9 mouse cellular contexts compared by ENCODE assay signal in the genomic region with DNA sequence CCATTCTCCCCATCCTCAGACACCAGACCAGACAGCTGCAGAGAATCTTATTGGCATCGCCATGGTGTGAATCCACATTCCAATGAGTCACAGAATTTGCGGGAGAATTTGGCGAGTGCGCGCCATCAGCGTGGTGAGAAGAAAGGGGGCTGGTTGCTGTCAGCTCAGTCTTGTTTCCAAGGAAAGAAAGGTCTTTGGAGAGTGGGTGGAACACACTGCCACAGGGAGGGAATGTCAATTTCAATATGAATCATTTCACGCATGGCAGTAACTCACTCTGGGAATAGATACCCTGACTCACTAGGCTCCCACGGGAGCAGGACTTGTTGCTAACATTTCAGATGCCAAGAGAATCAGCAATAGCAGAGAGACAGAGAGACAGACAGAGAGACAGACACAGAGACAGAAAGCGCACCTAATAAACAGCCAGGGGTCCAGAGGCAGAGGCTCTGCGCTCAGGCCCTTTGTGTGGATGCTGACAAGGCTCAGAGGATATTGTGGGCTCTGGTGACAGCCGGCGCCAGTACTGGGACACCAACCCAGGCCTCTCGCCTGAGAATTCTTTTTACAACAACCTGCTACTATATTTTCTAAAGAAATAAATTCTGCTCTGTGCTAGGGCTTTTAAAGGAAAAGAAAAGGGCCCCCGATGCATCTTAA.
DNase-seq lines count a peak whose midpoint lies in the region; ATAC-seq lines count a peak whose summit lies in the region.
"Had no signal": no experiment of that assay in that cellular context is flagged by ENCODE, and none has a peak within 500 bp of the region (broad histone marks: within the 10 kb centered on the region; RNA-seq: fewer than 3 reads in every experiment).

No protein-coding gene starts in this region.

- DNase-seq in layer of hippocampus, adult 11-12 months (ENCODE audit: low spot score) = peak; percentile 62
- DNase-seq in layer of hippocampus, adult 9-10 months (ENCODE audit: low spot score) = no peak
- peak; percentile 46 for DNase-seq in hindbrain, embryonic 11.5 days (ENCODE audit: low spot score)
- no peak for DNase-seq in liver, embryonic 13.5 days
- no peak for DNase-seq in natural killer cell, adult 2 months (ENCODE audit: low spot score in 2 of 2)
- no peak for DNase-seq in spleen, postnatal 4 days (ENCODE audit: low spot score in 2 of 2)

- no peak overlapping the region for H3K4me3 ChIP-seq in forebrain, embryonic 13.5 days
- H3K4me3 ChIP-seq in hindbrain, embryonic 11.5 days (ENCODE audit: low read depth, low read length) = no peak overlapping the region
- no peak overlapping the region for H3K4me3 ChIP-seq in liver, embryonic 13.5 days (replicated peaks)
- no peak overlapping the region for H3K4me3 ChIP-seq in stomach, embryonic 16.5 days (replicated peaks; ENCODE audit: low read length)

- no peaks in the 10 kb centered on the region for H3K27me3 ChIP-seq in forebrain, embryonic 13.5 days
- H3K27me3 ChIP-seq in hindbrain, embryonic 11.5 days (ENCODE audit: control insufficient read depth, insufficient read depth, low read length) = no peaks in the 10 kb centered on the region
- H3K27me3 ChIP-seq in liver, embryonic 13.5 days = no peaks in the 10 kb centered on the region
- no peaks in the 10 kb centered on the region; the same call in 1 of the 2 replicates for H3K27me3 ChIP-seq in stomach, embryonic 16.5 days (ENCODE audit: control insufficient read depth, insufficient read depth, low read length)

- H3K27ac ChIP-seq in forebrain, embryonic 13.5 days = peak overlapping the region; percentile 85
- H3K27ac ChIP-seq in hindbrain, embryonic 11.5 days (ENCODE audit: low read depth, low read length) = peak overlapping the region; percentile 37; the same call in 1 of the 2 replicates
- H3K27ac ChIP-seq in liver, embryonic 13.5 days = peak overlapping the region; percentile 55; the same call in 1 of the 2 replicates
- peak overlapping the region; percentile 77; the same call in 1 of the 2 replicates for H3K27ac ChIP-seq in stomach, embryonic 16.5 days (ENCODE audit: low read length)

- H3K4me1 ChIP-seq in forebrain, embryonic 13.5 days = peaks cover 58% of the 10 kb centered on the region
- H3K4me1 ChIP-seq in hindbrain, embryonic 11.5 days (replicated peaks; ENCODE audit: control insufficient read depth, insufficient read depth, low read length) = peaks cover 6% of the 10 kb centered on the region
- peaks cover 17% of the 10 kb centered on the region for H3K4me1 ChIP-seq in liver, embryonic 13.5 days (replicated peaks)
- H3K4me1 ChIP-seq in stomach, embryonic 16.5 days (ENCODE audit: control insufficient read depth, insufficient read depth, low read length) = peaks cover 16% of the 10 kb centered on the region

- H3K9me3 ChIP-seq in forebrain, embryonic 13.5 days (replicated peaks) = no peaks in the 10 kb centered on the region
- H3K9me3 ChIP-seq in hindbrain, embryonic 11.5 days (ENCODE audit: control insufficient read depth, low read length) = no peaks in the 10 kb centered on the region
- H3K9me3 ChIP-seq in liver, embryonic 13.5 days (replicated peaks) = no peaks in the 10 kb centered on the region
- H3K9me3 ChIP-seq in stomach, embryonic 16.5 days (replicated peaks; ENCODE audit: control insufficient read depth, low read length) = no peaks in the 10 kb centered on the region
- H3K9me3 ChIP-seq: G1E had no signal

- ATAC-seq in forebrain, embryonic 13.5 days = peak; percentile 71
- ATAC-seq in hindbrain, embryonic 11.5 days (ENCODE audit: low FRiP score) = no peak
- no peak for ATAC-seq in liver, embryonic 13.5 days (ENCODE audit: low read depth)
- no peak for ATAC-seq in stomach, embryonic 16.5 days (ENCODE audit: insufficient read depth, low FRiP score)

- no peaks in the 10 kb centered on the region for H3K36me3 ChIP-seq in forebrain, embryonic 13.5 days (ENCODE audit: poor library complexity, severe bottlenecking)
- H3K36me3 ChIP-seq in hindbrain, embryonic 11.5 days (ENCODE audit: control insufficient read depth, insufficient read depth, low read length) = no peaks in the 10 kb centered on the region
- H3K36me3 ChIP-seq in liver, embryonic 13.5 days = no peaks in the 10 kb centered on the region
- H3K36me3 ChIP-seq in stomach, embryonic 16.5 days (ENCODE audit: control insufficient read depth, insufficient read depth, low read length) = no peaks in the 10 kb centered on the region
- H3K36me3 ChIP-seq: G1E had no signal

- WGBS in forebrain, embryonic 13.5 days = 14% methylated on average over 14 of the region's 14 CpGs
- 43% methylated on average over 14 of the region's 14 CpGs for WGBS in hindbrain, embryonic 11.5 days
- WGBS in liver, embryonic 13.5 days (ENCODE audit: insufficient replicate concordance) = 77% methylated on average over 14 of the region's 14 CpGs
- 76% methylated on average over 14 of the region's 14 CpGs for WGBS in stomach, embryonic 16.5 days

- 0 out of 2 replicates have a peak overlapping the region, but pooled peaks have one; percentile 23 for H3K9ac ChIP-seq in forebrain, embryonic 13.5 days
- 0 out of 2 replicates have a peak overlapping the region, but pooled peaks have one; percentile 17 for H3K9ac ChIP-seq in hindbrain, embryonic 11.5 days (ENCODE audit: low read depth, low read length)
- H3K9ac ChIP-seq in liver, embryonic 13.5 days = no peak overlapping the region
- H3K9ac ChIP-seq in stomach, embryonic 16.5 days (ENCODE audit: low read length) = no peak overlapping the region

- peak overlapping the region; percentile 33 for H3K4me2 ChIP-seq in forebrain, embryonic 13.5 days
- H3K4me2 ChIP-seq in hindbrain, embryonic 11.5 days (replicated peaks; ENCODE audit: low read depth, low read length) = no peak overlapping the region
- no peak overlapping the region for H3K4me2 ChIP-seq in liver, embryonic 13.5 days
- H3K4me2 ChIP-seq in stomach, embryonic 16.5 days (ENCODE audit: low read depth, low read length) = no peak overlapping the region

Comparison
In these comparisons a context has a peak if more than half of its experiments do, and no peak if none do; other contexts are left out.
1. DNase-seq: peak in layer of hippocampus, adult 11-12 months (single experiment) and hindbrain, embryonic 11.5 days (single experiment); none in layer of hippocampus, adult 9-10 months (single experiment), liver, embryonic 13.5 days (single experiment), natural killer cell, adult 2 months (0 of 2) and spleen, postnatal 4 days (0 of 2).
2. H3K9ac ChIP-seq: peak in forebrain, embryonic 13.5 days (single experiment) and hindbrain, embryonic 11.5 days (single experiment); none in liver, embryonic 13.5 days (single experiment) and stomach, embryonic 16.5 days (single experiment).
3. Peak in every context shown above with its lines, with median percentiles within 50 percentile points of each other: H3K27ac ChIP-seq.